Mouse (Mus musculus) T-helper 2 cell (primary cell): Measurements from ENCODE around the gene Mier2.

Experiments
- in situ Hi-C: fragments of 300-600 bp; cut with MboI, MseI; formaldehyde crosslinking; loops from one replicate; pipeline ENCODE4 v1.15.1; 2025; ENCODE audit warnings: high pct_unique_total_duplicates

The Mier2 gene

GRCm38 (mm10) chr10:79575754-79576153 is 20.8 kb upstream of the Mier2 start:
- in situ Hi-C loops = no loop called here

GRCm38 (mm10) chr10:79574796-79575195 is 19.8 kb upstream of the Mier2 start:
- in situ Hi-C loops = no loop called here

GRCm38 (mm10) chr10:79574350-79574749 is 19.4 kb upstream of the Mier2 start:
- in situ Hi-C loops = no loop called here

GRCm38 (mm10) chr10:79573611-79574010 is 18.6 kb upstream of the Mier2 start:
- in situ Hi-C loops = no loop called here

- in situ Hi-C loops = no loop called here
Measured at GRCm38 (mm10) chr10:79571314-79571713, 16.3 kb upstream of the Mier2 start.

GRCm38 (mm10) chr10:79569921-79570320 is 14.9 kb upstream of the Mier2 start:
- in situ Hi-C loops = no loop called here

GRCm38 (mm10) chr10:79559716-79560115 is 4.7 kb upstream of the Mier2 start:
- in situ Hi-C loops = no loop called here

GRCm38 (mm10) chr10:79557496-79557895 is 2.5 kb upstream of the Mier2 start:
- in situ Hi-C loops = no loop called here

GRCm38 (mm10) chr10:79556951-79557350 is 2.0 kb upstream of the Mier2 start:
- in situ Hi-C loops = no loop called here

GRCm38 (mm10) chr10:79555238-79555724 is 282 bp upstream of the Mier2 start:
- in situ Hi-C loops = no loop called here

- in situ Hi-C loops = no loop called here
Measured at GRCm38 (mm10) chr10:79553691-79554090, 1.3 kb downstream of the Mier2 start.

GRCm38 (mm10) chr10:79553176-79553575 is 1.8 kb downstream of the Mier2 start:
- in situ Hi-C loops = no loop called here

GRCm38 (mm10) chr10:79552531-79552930 is 2.5 kb downstream of the Mier2 start:
- in situ Hi-C loops = no loop called here

GRCm38 (mm10) chr10:79550366-79550765 is 4.6 kb downstream of the Mier2 start:
- in situ Hi-C loops = no loop called here

GRCm38 (mm10) chr10:79548971-79549723 is 5.9 kb downstream of the Mier2 start:
- in situ Hi-C loops = no loop called here

- in situ Hi-C loops = no loop called here
Measured at GRCm38 (mm10) chr10:79548546-79548945, 6.5 kb downstream of the Mier2 start.

- in situ Hi-C loops = no loop called here
Measured at GRCm38 (mm10) chr10:79547148-79547675, 7.8 kb downstream of the Mier2 start.

GRCm38 (mm10) chr10:79546483-79546882 is 8.5 kb downstream of the Mier2 start:
- in situ Hi-C loops = no loop called here

- in situ Hi-C loops = no loop called here
Measured at GRCm38 (mm10) chr10:79545891-79546290, 9.1 kb downstream of the Mier2 start.

- in situ Hi-C loops = no loop called here
Measured at GRCm38 (mm10) chr10:79544631-79545030, 10.4 kb downstream of the Mier2 start.

- in situ Hi-C loops = no loop called here
Measured at GRCm38 (mm10) chr10:79543884-79544597, 11.0 kb downstream of the Mier2 start.

GRCm38 (mm10) chr10:79542171-79542570 is 12.8 kb downstream of the Mier2 start:
- in situ Hi-C loops = no loop called here

GRCm38 (mm10) chr10:79541522-79541921 is 13.5 kb downstream of the Mier2 start:
- in situ Hi-C loops = no loop called here
